Mouse (Mus musculus): ENCODE measurements around the gene Agbl2.

Gene Agbl2

DNA sequence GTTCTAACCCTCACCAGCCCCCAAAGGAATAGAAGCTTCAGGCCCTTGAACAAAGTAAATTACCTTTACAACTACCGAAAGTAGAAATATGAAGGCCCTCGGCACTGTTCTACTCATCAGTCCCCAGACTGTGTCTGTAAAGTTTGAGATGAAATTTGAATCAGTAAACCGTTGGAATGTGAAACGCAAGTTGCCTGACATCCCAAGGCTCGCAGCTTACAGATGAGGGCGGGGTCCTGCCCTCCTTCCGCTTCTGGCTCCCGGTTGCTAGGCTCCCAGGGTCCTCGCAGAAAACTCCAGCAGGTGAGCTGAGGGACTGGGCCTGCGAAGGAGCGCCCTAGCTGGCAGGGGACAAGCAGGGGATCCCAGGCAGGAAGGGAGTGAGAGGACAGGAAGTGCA lies at the start of gene Agbl2:
Gene Agbl2 (plus strand): TSS at position 270 of the 400 bp plus-strand sequence.
- DNase-seq, result peak in 1 of 2 experiments; percentile 41

DNA sequence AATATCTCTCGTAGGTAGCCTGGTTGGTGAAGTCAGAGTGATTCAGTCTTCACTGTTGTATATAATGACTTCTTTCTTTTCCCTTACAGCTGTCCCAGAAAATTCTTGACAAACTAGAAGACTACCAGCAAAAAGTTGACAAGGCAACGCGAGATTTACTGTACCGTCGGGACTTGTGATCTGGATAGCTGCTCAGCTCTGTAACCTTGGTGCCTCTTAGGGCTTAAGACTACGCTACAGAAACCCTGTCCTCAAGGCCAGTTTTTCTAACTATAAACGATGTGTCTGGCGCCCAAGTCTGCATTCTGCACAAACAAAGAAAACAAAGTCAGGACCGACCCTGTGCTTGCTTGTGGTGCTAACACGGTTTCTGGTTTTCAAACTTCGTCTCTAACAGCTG lies 47.2 kb upstream of the Agbl2 start:
- DNase-seq, result no peak

DNA sequence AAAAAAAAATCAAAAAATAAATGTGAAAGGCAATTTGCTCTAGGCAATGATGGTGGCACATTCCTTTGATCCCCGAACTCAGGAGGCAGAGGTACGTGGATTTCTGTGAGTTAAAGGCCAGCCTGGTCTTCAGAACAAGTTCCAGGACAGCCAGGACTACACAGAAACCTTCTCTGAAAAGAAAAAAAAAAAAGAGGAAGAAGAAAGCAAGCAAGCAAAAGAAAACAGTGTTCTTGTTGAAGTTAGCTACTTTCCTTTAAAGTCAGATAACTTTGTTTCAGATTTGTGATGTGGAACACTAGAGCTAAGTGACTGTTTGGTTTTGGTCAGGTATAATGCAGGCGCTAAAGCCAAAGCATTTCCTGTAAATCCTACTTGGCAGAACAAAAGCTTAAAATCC lies 43.7 kb upstream of the Agbl2 start:
- no peak for DNase-seq

DNA sequence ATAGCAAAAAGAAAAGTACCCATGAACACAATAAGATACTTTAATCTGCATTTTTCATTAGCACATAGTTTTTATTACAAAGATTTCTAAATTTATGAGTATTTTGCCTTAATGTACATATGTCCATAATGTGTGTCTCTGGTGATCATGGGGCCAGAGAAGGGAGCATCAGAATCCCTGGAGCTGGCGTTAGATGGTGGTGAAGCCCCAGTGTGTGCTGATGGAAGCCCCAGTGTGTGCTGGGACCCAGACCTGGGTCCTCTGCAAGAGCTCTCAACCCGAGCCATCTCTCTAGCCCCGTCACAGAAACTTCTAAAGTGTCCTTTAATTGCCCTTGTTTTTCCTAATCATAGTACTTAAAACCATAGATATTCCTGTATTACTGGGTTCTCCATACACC lies 43.2 kb upstream of the Agbl2 start:
- DNase-seq, result no peak

DNA sequence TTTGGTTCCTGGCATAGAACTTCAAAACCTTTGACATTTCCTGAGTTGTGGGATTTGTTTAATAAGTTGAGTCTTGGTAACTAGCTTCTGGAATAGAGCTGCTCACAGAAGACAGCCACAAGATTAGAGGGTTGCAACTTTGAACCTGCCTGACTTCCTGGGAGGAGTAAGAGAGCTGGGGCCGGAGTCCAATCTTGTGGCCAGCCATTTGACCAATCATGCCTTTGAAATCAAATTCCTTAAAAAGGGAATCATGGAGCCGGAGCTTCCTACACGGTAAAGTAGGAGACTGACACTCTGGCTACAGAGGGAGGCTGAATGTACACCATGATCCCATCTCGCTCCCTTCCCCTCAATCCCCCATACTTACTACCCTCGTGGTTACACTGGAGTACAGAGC lies 42.6 kb upstream of the Agbl2 start:
- DNase-seq, result peak; percentile 68 to 73

DNA sequence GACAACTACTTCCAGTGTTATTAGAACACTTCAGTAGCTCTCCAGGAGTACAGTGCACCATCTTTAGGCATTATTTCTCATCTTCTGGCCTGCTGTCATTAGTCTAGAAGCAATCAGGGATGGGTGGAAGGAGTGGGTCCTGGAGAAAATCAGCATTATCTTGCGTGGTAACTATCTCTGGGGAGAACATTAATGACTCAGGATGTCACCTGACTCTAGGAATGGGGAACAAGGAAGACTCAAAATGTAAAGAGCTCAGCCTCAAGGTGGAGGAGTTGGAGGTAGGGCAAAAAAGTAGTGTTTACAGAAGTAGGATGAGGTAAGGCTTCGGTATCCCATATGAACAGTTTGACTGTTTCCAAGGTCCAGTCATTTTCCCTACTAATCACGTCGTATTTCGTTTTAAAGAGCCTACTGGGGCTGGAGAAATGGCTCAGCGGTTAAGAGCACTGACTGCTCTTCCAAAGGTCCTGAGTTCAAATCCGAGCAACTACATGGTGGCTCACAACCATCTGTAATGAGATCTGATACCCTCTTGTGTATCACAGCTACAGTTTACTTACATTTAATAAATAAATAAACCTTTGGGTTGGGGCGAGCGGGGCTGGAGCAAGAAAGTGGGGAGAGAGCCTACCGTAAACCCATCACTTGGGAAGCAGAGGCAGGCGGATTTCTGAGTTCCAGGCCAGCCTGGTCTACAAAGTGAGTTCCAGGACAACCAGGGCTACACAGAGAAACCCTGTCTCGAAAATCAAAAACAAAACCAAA lies 38.1 kb upstream of the Agbl2 start:
- peak in 1 of 2 experiments; percentile 19 for DNase-seq

DNA sequence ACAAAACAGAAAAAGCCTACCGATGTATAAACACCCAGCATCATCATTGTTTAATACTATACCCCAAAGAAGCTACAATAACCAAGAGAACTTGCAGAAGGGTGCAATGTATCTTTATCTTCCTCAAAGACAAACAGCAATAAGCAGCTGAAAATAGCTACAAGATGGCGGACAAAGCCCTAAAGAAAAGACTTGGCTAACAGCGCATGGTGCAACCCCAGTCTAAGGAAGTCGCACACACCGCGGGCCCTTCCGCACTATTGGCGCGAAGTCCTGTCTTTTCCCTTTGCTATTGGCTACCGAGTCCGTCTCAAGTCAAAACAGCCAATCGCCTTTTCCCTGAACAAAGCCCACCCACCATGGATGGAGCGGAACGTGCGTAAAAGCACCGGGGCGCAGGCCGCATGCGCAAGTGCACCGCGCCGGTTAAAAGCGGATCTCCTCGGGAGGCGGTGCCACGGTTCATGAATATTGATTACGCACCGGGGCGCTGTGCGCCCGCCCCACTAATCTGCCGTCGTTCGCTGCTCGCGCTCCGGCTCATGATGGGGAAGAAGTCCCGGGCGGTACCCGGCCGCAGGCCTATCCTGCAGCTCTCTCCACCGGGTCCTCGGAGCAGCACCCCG lies 37.4 kb upstream of the Agbl2 start, which contains the start of gene Fnbp4:
Gene Fnbp4 (plus strand): TSS at position 318 of the 626 bp plus-strand sequence.
- peak; percentile 98 to 99 for DNase-seq

DNA sequence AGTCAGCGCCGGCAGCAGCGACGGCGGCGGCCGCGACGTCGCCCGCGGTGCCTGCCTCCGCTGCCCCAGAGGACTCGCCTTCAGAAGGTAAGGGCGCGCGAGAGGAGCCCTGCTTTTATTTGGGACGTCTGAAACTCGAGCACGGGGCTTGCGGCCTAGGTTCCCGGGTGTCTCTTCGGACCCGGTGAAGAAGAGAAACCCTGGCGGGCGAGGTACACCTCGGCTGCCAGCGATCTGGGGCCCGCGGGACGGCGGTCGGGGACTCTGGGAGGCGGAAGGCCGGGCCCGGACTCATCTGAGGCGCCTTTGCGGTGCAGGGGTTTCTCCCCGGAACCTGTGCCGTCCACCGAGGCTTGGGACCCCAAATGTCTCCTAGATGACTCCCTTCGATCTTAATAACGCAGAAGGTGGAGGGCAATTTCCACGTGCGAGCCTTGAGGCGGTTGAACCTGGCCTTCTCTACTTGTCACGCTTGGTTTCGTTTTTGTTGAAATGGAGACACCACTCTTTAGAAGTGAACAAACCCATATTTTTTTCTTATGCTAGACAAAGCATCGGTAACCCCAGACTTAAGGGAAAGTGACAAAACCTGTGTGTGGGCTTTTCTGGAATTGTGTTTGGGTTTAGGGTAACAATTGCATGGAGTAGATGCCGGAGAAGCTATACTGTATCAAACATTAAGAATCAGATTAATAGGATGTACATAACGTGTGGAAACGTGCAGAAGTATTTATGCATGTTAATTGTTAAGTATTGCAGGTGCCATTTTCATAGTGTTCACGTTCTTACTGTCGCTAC lies 36.6 kb upstream of the Agbl2 start:
- DNase-seq, result peak; percentile 26 to 63

DNA sequence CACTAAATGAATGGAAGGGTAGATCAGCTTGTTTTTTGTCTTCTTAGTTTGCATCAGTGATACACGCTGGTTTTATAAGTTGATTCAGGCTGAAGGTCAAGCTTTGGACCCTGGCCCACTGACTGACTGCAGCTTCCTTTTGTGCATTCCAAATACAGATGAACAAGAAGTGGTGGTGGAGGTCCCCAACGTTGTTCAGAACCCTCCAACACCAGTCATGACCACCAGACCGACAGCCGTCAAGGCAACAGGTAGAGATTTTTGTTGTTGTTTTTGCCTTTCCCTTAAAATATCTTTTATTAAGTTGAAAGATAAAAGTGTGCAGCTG lies 36.0 kb upstream of the Agbl2 start:
- peak; percentile 14 to 35 for DNase-seq

DNA sequence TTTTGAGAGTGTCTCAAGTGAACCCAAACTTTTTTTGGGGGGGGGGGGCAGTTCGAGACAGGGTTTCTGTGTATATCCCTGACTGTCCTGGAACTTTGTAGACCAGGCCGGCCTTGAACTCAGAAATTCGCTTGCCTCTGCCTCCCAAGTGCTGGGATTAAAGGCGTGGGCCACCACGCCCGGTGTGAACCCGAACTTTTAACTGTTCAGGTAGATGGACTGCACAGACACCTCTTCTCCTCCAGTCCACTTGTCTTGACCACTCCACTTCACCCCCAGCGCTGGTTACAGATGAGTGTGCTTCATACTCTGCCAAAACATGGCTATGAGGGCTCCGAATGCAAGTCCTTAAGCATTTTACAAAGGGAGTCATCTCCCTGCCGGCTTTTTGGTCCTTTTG lies 35.4 kb upstream of the Agbl2 start:
- DNase-seq, result no peak

DNA sequence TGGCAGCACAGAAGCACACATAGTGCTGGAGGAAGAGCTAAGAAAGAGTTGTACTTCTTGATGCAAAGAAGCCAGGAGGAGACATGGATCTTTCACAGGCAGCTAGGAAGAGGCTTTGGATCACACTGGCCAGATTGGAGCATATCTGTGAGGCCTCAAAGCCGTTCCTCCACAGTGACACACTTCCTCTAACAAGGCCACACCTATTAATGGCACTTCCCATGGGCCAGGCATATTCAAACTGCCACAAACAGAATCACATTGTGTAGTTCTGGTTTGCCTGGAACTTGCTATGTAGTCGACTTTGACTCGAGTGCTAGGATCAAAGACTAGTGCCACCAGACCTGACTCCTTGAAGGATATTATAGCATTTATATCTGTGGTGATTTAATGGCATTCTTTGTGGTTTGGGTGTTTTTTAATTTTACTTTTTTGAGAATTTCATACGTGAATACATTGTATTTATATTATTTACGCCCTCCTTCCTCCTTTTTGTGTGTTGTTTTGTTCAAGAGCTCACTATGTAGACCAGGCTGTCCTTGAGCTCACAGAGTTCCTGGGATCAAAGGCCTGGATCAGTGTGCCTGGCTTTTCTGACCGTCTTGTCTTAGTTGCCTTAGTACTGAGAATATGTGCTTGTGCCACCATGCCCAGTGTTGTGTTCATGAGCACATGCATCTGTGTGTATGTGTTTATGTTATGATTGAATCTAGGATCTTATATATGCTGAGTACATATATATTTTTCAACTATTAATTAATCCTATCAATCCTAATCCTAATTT lies 32.7 kb upstream of the Agbl2 start:
- DNase-seq, result no peak

DNA sequence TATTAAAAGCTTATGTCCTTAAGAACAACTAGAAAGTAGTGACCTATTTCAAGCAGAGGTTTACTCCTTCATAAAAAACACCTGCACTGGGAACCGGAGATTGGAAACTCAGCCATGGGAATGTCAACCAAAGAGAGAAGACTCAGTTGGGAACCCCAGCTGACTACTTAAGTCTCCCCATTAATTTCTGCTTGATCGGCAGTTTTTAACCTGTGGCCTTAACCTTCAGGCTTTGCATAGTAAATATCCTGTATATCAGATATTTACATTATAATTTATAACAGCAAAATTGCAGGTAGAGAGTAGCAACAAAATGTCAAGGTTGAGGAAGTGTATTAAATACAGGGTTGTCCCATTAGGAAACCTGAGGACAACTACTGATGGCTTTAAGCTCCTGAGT lies 29.0 kb upstream of the Agbl2 start:
- DNase-seq, result no peak

DNA sequence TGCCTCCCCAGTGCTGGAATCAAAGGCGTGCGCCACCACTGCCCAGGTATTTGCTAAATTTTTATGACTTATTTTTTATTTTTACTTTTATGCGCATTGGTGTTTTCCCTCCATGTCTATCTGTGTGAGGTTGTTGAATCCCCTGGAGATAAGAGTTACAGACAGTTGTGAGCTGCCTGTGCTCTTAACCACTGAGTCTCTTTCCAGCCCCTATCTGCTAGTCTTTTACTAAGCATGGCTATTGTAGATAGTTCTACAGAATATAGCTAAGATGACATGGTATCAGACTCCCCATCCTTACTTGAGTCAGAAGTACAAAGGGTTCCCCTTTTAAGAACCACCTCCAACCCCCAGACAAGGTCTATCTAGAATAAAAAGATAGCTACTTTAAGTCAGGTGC lies 28.3 kb upstream of the Agbl2 start:
- DNase-seq, result no peak

DNA sequence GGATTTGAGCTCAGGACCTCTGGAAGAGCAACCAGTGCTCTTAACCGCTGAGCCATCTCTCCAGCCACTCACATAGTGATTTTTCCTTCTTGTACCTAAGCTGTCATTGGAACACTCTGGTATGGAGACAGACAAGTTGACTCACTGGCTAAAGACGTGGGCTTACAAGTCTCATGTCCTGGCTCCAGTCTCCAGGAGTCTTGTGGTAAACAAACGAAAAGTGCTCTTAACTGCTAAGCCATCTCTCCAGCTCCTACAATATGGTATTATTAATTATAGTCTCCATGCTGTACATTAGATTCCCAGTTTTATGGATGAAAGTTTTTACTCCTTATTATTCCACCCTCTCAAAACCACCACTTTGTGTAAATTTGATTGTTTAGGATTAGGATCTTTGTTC lies 17.4 kb upstream of the Agbl2 start:
- no peak for DNase-seq

DNA sequence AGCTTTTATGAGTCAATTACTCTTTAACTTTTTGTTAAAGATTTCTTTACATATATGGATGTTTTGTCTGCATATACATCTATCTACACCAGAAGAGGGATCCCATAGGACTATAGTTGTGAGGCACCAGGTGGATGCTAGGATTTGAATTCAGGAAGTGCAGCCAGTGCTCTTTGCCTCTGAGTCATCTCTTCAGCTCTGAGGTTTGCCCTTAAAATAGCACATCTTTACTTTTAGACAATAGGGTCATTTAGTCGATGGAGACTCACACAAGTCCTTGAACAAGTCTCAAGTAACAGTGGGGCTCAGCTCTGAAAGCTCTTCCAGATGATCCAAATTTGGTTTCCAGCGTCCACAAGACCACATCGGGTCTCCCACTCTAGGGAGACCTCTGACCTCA lies 1.2 kb upstream of the Agbl2 start:
- no peak for DNase-seq

DNA sequence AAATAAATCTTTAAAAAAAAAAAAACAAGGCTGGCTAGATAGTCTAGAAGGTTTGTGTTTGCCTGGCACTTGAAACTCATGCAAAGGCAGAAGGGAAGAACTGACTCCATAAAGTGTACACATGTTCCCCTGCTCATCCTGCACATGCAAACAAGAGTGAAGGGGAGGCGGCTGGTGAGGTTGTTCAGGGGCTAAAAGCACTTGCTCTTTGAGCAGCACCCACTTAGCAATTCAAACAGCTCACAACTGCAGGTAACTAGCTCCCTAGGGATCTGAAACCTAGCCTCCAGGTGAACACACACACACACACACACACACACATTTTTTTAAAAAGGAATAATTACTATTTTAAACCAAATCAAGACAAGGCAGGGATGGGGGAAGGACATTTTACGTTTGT lies 589 bp upstream of the Agbl2 start:
- DNase-seq, result no peak

DNA sequence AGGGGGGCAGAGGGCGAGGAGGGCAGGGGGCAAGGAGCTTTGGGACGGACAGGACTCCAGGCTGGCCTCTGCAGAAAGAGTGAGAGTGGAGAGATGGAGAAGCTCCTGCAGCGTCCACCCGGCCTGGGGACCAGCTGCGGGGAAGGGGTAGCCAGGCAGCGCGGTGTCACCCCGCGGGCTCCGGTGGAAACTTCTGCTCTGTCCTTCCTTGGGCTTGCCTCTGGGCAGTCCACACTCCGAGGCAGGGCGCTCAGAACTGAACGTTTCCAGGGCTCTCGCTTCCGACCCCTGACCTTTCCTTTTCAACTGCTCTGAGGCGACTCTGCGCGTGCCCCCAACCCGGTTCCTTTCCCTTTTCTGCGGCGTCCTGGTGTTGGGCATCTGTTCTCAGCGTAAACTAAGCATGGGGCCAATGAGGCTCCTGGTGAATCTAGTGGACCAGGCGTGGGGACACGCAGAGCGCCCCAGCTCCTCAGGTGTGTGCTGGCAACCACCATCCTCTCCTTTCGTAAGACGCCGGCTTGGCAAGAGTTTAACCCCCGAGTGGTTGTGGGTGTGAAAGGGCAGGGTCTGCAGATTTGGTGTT lies 467 bp downstream of the Agbl2 start:
- peak in 1 of 2 experiments; percentile 44 for DNase-seq

DNA sequence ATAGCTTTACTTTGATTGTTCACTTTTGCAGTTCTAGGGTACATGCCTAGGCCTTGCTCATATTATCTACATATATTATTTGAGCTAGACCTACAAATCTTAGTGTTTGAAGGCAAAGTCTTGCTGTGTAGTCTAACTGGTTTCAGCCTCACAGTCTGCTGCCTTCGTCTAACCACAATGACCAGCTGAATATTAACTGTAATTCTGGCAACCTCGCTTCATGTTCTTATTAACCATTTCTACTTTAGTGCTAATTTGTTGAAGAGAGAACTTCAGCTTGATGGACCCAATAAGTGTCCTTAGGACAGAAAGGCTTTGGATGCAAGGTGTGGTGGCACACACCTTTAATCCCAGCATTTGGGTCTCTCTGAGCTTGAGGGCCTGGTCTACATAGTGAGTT lies 5.6 kb downstream of the Agbl2 start:
- no peak for DNase-seq

DNA sequence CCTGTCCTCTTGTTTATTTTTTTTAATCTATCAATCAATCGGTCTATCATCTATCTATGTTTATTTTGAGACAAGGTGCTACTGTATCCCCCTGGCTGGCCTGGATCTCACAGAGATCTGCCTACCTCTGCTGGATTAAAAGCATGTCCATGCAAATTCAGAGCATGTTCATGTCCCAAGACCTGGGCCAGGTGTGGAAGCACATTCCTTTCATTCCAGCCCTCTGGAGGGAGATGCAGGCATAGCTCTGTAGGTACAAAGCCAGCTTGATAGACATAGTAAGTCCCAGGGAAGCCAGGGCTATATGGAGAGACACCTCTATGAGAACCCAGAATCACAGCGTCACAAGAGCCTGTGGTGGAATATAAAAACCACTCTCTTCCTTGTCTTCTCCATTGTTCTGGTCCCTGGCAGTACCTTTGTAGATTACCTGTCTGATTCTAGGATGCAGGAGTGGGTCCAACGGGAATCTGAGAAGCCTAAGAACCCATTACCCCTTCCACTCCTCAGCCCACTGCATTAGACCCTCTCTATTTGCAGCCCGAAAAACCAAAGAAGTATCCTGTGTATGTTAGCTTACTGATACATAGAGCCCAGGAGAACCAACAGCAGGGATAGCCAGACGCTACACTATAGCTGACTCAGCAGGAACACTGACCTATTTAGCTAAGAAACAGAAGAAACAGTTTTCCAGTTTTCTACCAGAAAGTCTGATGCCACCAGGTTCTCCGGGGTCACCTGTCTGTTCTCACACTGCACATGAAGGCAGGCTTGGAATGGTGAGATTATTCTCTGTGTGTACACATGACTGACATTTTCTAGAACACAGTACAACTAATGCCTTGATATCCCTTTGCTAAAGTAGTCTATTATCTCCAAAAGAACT lies 26.0 kb downstream of the Agbl2 start:
- peak; percentile 8 to 19 for DNase-seq

DNA sequence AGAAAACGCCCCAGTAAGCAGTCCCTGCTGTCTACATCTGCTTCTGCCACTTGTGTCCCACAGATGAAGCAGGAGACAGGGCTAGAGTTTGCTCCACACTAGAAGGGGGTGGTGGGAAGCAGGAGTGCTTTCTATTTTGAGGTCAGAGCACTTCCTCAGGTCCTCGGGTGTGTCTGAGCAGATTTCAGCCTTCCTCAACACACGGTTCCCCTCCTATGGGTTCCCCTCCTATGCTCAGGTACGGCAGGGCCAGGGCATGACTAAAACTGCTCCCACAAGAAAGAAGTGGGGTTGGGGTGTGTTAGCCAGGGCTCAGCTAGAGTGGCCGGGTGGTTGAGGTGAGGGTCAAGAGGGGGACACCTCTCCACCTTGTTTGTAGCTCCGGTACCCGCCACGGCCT lies 28.2 kb downstream of the Agbl2 start:
- DNase-seq, result no peak

DNA sequence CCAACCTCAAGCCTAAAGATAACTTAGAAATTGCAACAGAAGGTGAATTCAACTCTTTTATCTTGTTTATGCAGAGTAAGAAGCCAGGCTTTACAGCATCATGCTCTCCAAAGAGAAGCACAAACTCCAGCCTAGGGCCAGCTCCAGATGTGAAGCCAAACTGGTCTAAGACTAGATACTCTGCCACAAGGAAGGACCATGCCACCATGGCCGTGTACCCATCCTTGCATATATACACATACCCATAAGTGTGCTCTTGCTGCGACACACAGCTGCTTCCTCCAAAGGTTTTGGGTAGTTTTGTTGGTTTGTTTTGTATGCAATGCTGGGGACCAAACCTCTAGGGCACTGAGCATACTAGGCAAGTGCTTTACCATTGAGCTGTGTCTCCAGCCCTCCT lies 32.7 kb downstream of the Agbl2 start:
- DNase-seq, result no peak

DNA sequence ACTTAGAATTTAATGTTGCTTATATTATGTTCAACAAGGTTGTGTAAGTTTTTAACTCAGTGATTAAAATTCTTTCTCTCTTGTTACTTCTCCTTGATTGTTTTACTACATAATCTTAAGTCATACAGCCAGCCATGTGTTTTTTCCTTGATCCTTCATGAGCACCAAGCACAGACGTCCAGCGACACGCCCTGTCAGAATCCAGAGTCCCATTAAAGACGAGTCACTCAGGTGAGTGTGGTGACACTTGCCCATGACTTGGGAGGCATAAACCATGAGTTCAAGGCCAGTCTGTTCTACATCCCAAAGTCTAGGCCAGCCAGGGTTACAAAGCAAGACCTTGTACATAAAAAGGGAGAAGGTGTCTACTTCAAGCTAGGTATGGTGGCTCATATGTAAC lies 33.6 kb downstream of the Agbl2 start:
- no peak for DNase-seq
